Mouse (Mus musculus): ENCODE measurements around the gene P4ha2.

P4ha2 gene

DNA sequence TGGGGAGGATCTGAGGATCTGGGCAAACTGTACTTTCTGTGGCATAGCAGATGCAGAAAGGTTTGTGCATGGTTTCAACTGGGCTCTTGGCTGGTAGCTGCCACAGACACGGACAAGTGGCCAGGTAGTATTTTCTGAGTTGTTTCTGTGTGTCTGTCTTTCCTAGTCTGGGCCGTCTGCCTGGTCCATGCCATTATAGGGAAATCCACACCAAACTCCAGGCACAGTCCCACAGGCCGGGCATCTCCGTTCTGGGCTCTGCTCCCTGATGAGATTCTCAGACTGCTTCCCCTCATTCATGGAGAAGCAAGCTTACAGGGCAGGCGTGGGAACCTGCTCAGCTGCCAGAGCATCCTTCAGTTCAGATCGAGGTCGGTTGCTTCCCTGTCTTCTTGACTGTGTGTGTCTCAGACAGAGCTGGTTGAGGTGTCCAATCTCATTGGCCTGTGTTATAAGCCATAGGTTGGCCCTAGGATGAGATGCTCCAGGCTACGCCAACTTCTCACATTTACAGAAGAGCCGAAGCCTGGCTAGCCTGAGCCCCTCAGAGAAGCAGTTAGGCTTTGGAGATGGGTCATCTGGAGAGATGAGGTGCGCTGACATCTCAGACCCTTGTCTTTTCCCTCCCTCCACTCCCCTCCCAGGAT is at the start of gene P4ha2:
TSS of gene P4ha2 (plus strand) at position 51 of the 647 bp plus-strand sequence.
- no peak for DNase-seq (ENCODE audit: low spot score in 2 of 2)

DNA sequence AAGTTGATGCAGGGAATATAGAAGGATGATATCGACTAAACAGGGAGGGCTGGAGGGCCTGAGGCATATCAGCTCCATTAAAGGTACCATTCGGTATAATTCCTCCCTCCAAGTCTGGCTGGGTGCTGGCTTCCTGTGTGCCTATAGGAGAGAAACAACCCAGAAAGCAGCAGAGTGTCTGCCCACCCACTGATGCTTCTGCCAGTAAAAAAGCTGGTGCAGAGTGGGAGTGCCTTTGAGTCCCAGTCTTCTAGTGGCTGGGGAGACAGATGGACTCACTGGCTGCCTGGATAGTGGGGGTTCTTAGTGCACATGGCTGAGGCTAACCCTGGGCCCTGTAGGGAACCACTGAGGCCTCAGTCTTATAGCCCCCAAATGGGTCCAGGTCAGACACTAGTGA is 49.7 kb upstream of the P4ha2 start:
- no peak for DNase-seq (ENCODE audit: low spot score in 2 of 2)

DNA sequence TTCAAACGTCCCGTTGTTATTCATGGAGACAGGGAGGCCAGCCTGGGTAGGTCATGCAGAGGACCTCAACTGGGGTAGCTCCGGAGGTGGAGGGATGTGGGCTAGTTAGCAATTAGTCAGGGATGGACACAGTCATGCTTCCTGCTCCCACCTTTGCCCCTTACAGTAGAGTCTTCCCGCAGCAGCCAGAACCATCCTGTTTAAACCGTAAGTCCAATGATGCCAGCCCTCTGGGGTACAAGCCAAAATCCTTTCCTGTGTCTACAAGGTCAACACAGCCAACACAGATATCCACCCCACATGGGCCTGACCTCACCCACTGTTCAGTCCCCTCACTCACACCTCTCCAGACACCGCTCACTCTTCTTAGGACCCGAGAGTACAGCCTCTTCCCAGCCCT is 48.7 kb upstream of the P4ha2 start:
- no peak for DNase-seq (ENCODE audit: low spot score in 2 of 2)

GRCm38 (mm10) chr11:54052128-54052527 is 47.8 kb upstream of the P4ha2 start:
- DNase-seq (ENCODE audit: low spot score in 2 of 2): no peak

GRCm38 (mm10) chr11:54053090-54053489 is 46.8 kb upstream of the P4ha2 start:
- no peak for DNase-seq (ENCODE audit: low spot score in 2 of 2)

- peak in 1 of 2 experiments; percentile 66 for DNase-seq (ENCODE audit: low spot score in 2 of 2)
Measured at GRCm38 (mm10) chr11:54054257-54054656, 45.6 kb upstream of the P4ha2 start.

DNA sequence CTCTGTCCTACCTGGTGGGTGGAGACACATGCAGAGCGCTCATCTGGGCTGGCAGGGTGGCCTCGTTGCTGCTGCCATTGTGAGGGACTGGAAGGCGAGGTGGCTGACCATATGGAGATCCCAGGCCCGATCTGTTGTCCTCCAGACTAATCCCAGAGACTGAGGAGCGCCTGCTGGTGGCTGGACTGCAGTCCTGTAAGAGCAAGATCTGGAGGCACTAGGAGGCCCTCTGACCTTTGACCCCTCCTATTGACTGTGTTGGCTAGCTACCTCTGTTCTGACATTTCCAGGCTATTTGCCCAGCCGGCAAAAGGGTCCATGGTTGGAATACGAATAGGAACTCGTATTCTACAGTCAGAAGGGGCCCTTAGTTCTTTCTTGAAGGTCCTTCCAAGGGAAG is 43.8 kb upstream of the P4ha2 start:
- no peak for DNase-seq (ENCODE audit: low spot score in 2 of 2)

DNA sequence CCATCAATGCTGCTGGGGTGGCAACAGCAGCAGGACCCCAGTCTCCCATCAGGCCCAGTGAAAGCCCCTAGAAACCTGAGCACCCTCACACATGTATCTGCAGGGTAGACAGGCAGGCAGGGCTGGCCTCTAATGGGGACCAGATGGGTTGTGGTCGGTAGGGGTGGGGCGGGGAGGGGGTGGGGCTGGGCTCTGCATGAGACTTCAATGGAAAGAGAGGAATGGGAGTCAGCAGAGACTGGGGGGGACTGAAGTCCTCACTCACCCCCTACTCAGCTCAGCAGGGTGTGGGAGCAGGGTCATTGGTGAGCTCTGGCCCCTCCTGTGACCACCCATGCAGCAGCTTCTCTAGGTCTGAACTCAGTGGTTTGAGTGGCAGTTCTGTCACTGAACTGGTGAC is 42.5 kb upstream of the P4ha2 start:
- no peak for DNase-seq (ENCODE audit: low spot score in 2 of 2)

GRCm38 (mm10) chr11:54058056-54058617 is 41.8 kb upstream of the P4ha2 start:
- no peak for DNase-seq (ENCODE audit: low spot score in 2 of 2)

- DNase-seq (ENCODE audit: low spot score in 2 of 2): no peak
Measured at GRCm38 (mm10) chr11:54058643-54059042, 41.3 kb upstream of the P4ha2 start.

- no peak for DNase-seq (ENCODE audit: low spot score in 2 of 2)
Measured at GRCm38 (mm10) chr11:54059526-54059925, 40.4 kb upstream of the P4ha2 start.

DNA sequence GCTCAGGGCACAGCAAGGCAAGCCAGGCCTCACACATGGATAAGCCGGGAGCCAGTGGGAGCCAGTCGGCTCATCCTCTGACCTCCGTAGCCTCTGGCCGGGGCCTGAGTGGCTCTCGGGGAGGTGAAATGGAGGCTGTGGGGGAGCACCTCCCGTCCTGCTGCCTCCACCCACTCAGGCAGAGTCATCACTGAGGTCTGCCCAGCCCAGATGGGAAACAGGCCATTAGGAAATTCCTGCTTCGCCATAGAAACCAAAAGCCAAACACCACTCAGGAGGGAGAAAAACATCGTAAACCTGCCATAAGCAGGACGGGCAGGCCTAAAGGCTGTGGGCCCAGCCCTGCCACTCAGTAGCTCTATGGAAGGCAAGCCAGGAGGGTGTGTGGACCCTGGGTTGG is 39.6 kb upstream of the P4ha2 start:
- no peak for DNase-seq (ENCODE audit: low spot score in 2 of 2)

- no peak for DNase-seq (ENCODE audit: low spot score in 2 of 2)
Measured at GRCm38 (mm10) chr11:54062086-54062752, 37.7 kb upstream of the P4ha2 start.

DNA sequence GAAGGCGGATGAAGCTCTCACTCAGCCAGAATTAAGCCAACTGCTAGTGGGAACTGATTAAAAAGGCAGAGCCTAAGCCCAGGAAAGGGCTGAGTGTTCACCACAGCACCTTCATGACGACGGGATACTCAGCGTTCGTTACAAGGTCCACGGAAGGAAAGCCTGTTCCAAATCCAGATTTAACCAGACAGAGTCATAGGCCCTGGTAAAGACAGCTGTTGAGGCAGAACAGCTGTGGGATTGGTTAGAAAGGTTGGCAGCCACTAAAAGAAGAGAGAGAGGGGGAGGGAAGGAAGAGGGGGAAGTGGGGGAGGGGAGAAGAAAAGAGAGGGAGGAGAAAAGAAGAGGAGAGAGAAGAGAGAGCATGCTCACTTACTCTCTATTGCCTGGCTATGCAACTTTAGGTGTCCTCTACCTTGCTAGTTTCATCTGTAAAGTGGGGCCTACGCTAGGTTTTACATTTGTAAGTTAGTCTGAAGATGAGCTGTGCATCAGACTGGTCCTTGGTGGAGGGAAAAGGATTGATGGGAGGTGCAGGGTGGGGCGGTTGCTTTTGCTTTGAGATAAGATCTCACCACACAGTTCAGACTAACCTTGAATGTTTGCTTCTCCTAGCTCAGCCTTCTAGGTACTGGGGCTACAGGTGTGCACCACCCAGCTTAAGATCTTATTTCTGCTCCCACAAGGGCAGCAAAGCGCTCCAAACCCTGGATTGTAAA is 37.0 kb upstream of the P4ha2 start:
- no peak for DNase-seq (ENCODE audit: low spot score in 2 of 2)

DNA sequence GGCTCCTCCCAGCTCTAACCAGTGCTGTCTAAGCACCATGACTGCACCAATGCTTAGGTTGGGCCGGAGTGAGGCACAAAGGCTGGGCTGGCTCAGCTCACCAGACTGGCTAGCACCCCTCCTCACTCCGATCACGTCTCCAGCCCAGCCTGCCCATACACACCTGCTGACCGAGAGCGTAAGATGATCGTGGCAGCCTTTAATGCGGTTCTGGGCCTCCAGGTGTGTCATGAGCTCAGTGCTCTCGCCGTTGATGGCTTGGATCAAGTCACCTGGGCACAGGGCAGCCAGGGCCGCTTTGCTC is 36.5 kb upstream of the P4ha2 start:
- DNase-seq (ENCODE audit: low spot score in 2 of 2): no peak

DNA sequence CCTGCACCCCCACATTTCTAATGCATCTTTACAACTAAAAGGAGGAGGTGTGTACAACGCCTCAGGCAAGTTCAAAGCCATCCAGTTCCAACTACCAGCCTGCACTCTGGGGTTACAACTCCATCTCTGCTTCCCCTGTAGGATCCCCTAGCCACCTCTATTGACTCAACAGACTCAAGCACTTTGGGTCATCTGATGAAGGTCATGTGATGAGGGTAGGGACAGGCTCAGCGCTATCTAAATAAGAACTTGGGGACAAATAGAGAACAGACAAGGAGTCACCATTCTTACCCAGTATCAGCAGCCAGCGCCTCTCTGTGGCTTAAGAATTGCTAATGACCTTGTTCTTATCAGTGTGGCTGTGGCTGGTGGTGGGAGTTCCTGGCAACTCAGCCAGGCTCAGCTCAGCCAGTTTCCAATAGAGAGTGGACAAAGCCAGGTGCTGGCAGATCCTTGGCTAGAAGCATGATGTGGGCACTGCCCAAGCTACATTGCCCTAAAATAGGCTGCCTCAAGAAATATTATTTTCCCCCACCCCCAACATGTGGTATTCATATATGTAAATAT is 35.4 kb upstream of the P4ha2 start:
- DNase-seq (ENCODE audit: low spot score in 2 of 2): no peak

- no peak for DNase-seq (ENCODE audit: low spot score in 2 of 2)
Measured at GRCm38 (mm10) chr11:54065106-54065914, 34.6 kb upstream of the P4ha2 start.

DNA sequence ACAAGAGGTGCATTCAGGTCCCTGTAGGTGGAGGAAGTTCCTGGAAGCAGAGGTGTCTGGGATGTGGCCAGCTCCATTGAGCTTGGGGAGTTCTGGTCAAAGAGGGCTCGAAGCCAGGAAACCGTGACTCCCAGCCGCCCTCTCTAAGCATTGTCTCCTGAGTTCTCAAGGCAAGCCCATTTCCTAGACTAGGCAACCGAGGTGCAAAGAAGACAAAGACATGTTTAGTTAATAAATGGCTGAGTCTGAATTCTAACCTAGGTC is 34.0 kb upstream of the P4ha2 start:
- DNase-seq (ENCODE audit: low spot score in 2 of 2): no peak

DNA sequence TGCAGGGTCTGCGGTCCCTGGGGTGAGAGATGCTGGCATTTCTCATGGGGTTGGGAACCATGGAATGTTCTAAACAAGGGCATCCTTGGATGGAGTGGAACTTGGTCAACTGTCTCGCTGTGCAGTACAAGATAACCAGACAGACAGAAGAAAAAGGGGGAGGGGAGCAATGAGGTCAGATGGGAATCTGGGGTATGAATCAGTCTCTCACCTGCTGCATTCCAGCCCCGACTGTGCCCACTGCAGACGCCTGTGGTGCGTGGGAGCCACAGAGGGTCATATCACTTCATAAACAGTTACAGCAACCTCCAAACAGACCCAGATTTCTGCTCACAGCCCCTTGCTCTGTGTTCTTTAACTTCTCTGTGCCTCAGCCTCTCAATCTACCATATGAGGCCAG is 33.5 kb upstream of the P4ha2 start:
- no peak for DNase-seq (ENCODE audit: low spot score in 2 of 2)

- DNase-seq (ENCODE audit: low spot score in 2 of 2): no peak
Measured at GRCm38 (mm10) chr11:54067318-54067995, 32.4 kb upstream of the P4ha2 start.

- DNase-seq (ENCODE audit: low spot score in 2 of 2): no peak
Measured at GRCm38 (mm10) chr11:54067996-54068519, 31.8 kb upstream of the P4ha2 start.

Data from left cerebral cortex, adult 9 months (tissue).